Mouse (Mus musculus) spleen, adult 2 months (tissue): ENCODE measurements around the gene Tgm7.

Source experiments
- CTCF ChIP-seq: fragments of 200-500 bp; IDR thresholded peaks from 2 replicates; pipeline ENCODE4 v1.5.1; 2011; ENCODE audit warnings: mild to moderate bottlenecking, inconsistent platforms; ENCODE audit not compliant: insufficient read depth, insufficient read length, insufficient replicate concordance; ENCODE audit errors: extremely low read depth
- POLR2A ChIP-seq: fragments of 200-500 bp; IDR thresholded peaks from 2 replicates; pipeline ENCODE4 v1.6.1; 2011; ENCODE audit warnings: low read depth, low read length, inconsistent platforms

GRCm38 (mm10) chr2:121085480-121086185 is 24.0 kb downstream of the Tgm7 start, which contains the start of gene Tgm5:
- TF ChIP-seq CTCF (no peak), POLR2A (no peak)
